Mouse (Mus musculus) large intestine, adult 2 months (tissue): ENCODE measurements around the gene Tmem129. TPM values are rescaled to one million over a fixed set of nuclear protein-coding genes. Genes with fewer than 3 reads are reported as not detected.

Experiments used
- DNase-seq: peaks from one replicate; pipeline ENCODE4 v3.0.0-alpha.2; 2012; ENCODE audit warnings: low read depth, low spot score
- WGBS: fragments of 180-500 bp; shearing (Covaris S2); methylation state at CpG from one replicate; pipeline ENCODE4 v1.1.7; 2018; 5-methylcytosine and 5-hydroxymethylcytosine counted together
- polyA plus RNA-seq: library from polyadenylated mRNA; depleted of rRNA; stranded (reverse); fragments of >200 nt; gene quantifications from 2 replicates; pipeline ENCODE4 v1.2.3, GENCODE M21; 2012; rRNA removed

The Tmem129 gene
- polyA plus RNA-seq = 31.2 and 41.7 TPM in 2 replicates

DNA sequence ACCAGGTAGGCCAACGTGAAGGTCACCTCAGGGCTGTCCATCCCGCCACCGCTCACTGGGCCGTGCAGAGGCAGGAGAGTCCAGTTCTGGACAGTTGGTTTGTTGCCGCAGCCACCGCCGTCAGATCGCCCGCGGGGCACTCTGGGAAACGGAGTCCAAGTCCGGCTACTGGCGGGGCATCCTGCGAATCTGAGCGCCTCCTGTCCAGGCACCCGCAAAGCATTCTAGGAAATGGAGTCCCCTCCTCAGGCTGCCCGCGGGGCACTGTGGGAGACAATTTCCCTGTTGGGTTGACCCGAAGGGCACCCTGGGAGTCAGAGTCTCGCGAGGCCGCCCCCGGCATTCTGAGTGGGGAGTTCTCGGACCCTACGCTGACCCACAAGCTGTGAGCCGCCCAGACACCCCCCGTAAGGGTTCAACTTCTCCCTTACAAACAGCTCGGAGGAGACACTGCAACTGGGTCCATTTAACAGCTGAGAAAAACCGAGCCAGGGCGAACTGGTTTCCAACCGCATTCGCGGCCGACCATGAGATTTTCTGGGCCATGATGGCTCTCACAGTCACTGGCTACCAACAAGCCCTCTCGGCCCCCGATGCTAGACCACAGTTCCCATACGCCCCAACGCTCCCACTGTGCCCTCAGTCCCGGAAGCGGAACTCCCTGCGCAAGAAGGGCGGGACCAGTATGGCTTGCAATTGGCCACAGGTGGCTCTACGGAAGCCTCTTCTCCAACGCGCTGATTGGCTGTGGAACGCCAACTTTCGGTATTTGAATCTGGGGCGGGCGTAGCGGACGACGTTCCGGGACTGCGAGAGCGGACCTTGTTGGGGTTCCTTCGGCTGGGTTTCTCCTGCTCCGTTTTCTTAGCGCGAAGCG lies at the start of gene Tmem129, which contains the start of gene Tacc3:
Gene Tmem129 (minus strand): TSS at position 630 of the 877 bp plus-strand sequence.
Gene Tacc3 (plus strand): TSS at position 342 of the 877 bp plus-strand sequence.
- under 1% methylated on average over 60 of the region's 60 CpGs for WGBS
- DNase-seq = peak; percentile 98

DNA sequence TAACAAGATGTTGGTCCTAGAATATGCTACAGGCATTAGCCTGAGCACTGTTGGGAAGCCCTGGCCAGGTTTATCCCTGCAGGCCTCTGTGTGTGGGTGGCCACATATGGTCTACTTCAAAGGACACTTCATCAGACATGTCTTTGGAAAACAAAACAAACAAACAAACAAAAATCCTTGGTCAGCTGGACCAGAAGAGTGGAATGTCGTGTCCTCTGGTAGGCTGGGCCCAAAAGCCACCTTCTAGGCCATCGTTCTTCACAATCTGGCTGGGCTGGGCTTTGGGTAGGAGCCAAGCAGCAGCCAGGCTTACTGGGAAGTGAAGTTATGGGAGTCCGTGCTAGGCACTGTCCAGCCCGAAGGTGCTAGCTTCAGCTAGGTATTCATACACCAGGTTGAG lies 48.9 kb upstream of the Tmem129 start:
- WGBS = 15% methylated on average over 4 of the region's 4 CpGs
- no peak for DNase-seq

DNA sequence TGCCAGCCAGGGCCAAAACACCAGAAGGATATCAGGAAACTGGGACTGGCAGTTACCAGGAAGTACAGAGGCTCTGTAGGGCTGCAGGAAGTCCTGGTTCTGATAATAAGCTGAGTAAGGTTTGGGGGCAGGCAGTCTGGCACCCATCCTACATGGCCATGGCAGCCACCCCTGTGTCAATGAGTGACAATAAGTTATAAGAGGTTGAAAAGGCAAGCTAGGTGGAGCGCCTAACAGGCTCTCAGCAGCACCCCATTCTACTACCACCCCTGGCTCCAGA lies 48.1 kb upstream of the Tmem129 start:
- DNase-seq = no peak
- WGBS = 91% methylated on average over 1 of the region's 1 CpGs

DNA sequence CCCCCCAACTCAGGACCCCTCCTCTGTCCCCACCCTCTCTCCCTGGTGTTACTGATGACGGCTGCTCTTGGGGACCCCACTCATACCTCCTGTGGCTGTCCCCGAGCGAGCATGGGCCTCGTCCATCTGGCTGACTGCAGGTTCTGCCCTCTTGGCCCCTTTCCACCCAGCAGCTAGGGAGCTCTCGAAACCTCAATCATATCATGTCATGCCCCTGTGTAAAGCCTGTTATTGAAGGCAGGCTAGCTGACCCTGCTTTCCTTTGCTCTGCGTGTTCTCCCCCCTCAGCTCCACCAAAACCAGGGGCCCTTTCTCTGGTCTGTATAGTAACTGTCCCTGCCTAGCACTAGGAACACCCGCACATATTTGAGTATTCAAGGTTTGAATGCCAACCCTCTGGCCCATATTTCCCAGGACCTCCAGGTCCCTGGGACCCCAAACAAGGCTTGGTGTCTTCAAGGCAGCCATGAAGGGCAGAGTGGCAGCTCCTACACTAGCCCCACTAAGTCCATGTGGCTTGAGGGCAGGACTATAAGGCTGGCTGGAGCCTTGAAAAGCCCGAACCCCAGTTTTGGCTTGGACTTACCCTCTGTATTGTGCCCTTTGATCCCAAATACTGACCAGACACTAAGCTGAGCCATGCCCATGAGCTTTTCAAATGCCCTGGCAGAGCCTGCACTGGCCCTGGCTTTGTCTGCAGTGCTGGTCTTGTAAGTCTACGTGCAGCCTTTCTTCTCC lies 47.6 kb upstream of the Tmem129 start:
- WGBS = 75% methylated on average over 9 of the region's 9 CpGs
- DNase-seq = no peak

GRCm38 (mm10) chr5:33704945-33705611 lies 46.9 kb upstream of the Tmem129 start:
- WGBS = 75% methylated on average over 11 of the region's 11 CpGs

DNA sequence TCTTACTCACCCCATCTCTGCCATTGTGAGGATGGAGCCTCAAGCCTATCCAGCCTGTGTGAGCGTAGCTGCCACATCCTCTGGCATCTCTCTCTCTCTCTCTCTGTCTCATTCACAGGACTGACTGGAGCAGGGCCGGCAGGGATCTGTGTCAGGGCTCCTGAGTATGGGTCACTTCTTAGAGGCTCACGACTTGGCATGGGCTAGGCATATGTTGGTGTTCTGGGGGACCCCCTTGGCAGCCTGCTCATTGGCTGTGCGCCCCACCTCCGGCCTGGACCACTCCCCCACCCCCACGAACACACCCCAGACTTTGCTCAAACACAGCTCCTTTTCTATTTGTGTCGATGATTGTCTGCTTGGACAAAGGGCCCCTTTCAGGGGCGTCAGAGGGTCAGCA lies 45.8 kb upstream of the Tmem129 start:
- DNase-seq = no peak
- WGBS = 79% methylated on average over 8 of the region's 8 CpGs

More at GRCm38 (mm10) chr5:33704945-33705611, 46.9 kb upstream of the Tmem129 start:
- DNase-seq = no peak

GRCm38 (mm10) chr5:33701832-33702231 lies 43.6 kb upstream of the Tmem129 start:
- WGBS = 83% methylated on average over 11 of the region's 11 CpGs
- DNase-seq = no peak

GRCm38 (mm10) chr5:33700010-33700409 lies 41.8 kb upstream of the Tmem129 start:
- no peak for DNase-seq
- 44% methylated on average over 13 of the region's 13 CpGs for WGBS

- WGBS = 97% methylated on average over 5 of the region's 5 CpGs
- no peak for DNase-seq
Observed at GRCm38 (mm10) chr5:33698669-33699068, 40.5 kb upstream of the Tmem129 start.

- 58% methylated on average over 13 of the region's 13 CpGs for WGBS
Observed at GRCm38 (mm10) chr5:33697947-33698512, 39.8 kb upstream of the Tmem129 start.

DNA sequence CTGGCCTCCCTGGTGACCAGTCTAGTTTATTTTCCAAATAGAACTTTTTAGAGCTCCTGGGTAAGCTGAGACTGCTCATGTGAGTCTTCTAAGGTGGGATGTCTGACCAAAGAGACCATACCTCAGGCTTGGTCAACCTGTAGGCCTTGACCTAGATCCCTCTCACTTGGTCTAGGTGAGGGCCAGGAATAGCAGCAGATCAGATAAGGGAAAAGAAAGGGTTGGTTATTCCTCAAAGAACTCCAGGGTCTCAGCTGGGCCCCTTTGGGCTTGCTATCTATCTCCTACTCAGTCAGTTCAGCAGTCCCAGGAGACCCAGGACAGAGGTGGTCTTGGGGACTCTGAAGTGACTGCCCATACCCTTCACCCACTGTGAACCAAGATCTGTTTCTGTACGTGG lies 39.3 kb upstream of the Tmem129 start:
- no peak for DNase-seq
- 90% methylated on average over 1 of the region's 1 CpGs for WGBS

More at GRCm38 (mm10) chr5:33697947-33698512, 39.8 kb upstream of the Tmem129 start:
- no peak for DNase-seq

DNA sequence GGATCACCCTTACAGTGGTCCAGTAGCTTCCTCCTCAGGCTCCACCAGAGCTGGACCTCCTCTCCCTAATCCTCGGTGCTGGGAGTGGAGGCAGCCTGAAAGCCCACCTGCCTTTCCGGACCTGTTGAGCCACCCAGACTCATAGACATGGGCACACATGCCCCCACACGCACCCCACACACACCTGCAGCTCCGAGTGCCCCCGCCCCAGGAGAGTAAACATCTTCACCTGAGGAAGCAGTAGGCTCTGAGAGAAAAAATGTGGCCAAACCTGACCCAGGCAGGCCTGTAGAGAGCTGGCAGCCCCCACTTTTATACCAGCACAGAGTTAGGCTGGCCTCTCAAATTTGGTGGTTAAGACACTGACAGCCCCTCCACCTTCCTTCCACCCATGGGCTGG lies 38.2 kb upstream of the Tmem129 start:
- WGBS = 44% methylated on average over 5 of the region's 5 CpGs
- no peak for DNase-seq

GRCm38 (mm10) chr5:33695718-33696121 lies 37.5 kb upstream of the Tmem129 start:
- 10% methylated on average over 24 of the region's 24 CpGs for WGBS
- DNase-seq = no peak

- DNase-seq = no peak
- WGBS = 3% methylated on average over 70 of the region's 71 CpGs
Observed at GRCm38 (mm10) chr5:33694848-33695717, 36.9 kb upstream of the Tmem129 start.

- DNase-seq = no peak
- 74% methylated on average over 9 of the region's 9 CpGs for WGBS
Observed at GRCm38 (mm10) chr5:33694461-33694847, 36.2 kb upstream of the Tmem129 start.

DNA sequence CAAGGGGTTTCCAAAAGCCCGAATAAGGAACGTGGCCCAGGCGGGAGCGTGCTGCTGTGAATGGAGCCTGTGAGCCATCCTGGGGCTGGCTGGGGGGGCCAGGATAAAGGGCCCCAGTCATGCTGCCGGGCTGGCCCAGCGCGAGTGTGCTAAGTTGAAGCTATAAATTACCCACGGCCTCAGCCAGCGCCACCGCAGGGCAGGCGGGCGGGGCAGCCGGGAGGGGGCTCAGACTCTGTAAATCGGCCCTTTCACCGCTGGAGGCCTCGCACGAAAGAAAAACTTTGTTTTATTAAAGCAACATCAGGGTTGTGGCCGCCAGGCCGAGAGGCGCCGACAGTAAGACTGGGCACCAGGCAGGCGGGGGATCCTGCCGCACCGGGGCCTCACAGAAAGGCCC lies 34.2 kb upstream of the Tmem129 start:
- DNase-seq = no peak
- 10% methylated on average over 24 of the region's 24 CpGs for WGBS

DNA sequence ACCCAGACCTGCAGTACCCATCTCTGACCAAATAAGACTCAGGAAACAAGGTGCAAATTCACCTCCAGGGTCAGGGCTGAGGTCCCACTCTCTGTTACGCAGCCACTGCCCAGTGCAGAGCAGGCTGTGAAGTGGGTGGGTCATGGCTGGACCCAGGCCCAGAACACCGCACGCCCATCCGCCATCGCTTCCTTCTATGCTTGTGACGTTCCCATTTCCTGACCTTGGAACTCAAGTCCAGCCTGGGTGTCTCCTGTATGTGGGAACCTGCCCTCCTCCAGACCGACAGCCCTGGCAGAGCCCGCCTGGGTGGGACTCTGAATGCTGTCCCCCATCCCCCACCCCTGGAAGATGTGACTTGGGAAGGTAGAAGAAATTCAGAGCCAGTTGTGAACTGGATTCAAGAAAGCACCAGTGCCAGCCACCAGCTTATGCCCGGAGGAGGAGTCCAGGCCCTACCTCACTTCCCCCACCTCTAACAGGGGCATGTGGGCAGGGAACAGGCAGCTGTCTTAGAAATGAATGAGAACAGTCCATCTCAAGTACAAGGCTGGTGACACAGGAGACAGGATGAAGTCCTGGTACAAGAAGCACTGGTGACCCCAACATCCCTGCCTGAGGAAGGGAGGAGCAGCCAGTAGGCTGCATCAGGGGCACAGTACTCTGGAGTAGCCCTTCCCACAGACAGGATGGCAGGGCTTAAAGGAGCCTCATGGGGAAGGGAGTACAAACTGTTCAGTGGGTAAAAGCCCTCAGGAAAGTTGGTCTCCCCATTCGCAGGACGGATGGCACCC lies 31.8 kb upstream of the Tmem129 start:
- 63% methylated on average over 11 of the region's 11 CpGs for WGBS
- DNase-seq = no peak

DNA sequence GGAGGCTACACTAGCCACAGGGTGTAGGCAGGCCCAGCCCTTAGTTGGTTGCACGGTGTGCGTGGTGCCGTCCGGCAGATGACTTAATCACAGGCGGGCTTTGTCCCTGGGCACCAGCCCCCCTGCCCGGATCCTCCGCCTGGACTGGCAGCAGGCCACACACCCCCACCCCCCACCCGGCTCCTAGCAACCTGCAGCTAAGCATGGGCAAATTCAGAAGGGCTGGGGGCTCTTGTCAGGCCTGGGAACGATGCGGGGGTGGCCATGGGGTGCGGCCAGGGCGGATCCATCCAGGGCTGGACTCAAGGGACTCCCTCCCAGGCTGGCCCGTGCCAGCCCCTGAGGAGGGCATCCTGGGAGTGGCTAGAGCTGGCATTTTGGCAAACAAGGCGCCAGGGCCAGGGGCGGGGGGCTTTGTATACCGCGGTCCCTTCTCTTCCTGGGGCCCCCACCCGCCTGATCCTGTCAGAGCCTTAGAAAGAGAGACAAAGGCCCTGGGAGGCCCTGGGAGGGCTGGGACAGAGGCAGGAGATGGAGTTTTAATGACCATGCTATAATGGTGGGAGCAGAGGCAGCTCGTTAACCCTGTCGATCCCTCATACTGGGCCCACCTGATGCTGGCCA lies 31.1 kb upstream of the Tmem129 start:
- no peak for DNase-seq
- WGBS = 64% methylated on average over 20 of the region's 20 CpGs
